Mouse (Mus musculus) hindbrain, embryonic 15.5 days (tissue): Measurements from ENCODE around the gene Chic2. TPM values are rescaled to one million over a fixed set of nuclear protein-coding genes. Genes with fewer than 3 reads are reported as not detected.

Source experiments
- ATAC-seq: fragments of 200-750 bp; cut with Nextera tagmentation; 2 replicates; pipeline ENCODE4 v1.8.0; 2017; ENCODE audit warnings: low read depth, moderate number of reproducible peaks, moderate TSS enrichment; ENCODE audit not compliant: low FRiP score
- H3K27ac ChIP-seq: fragments of 300-500 bp; sonication (generic); replicated peaks from 2 replicates; pipeline ENCODE4 v1.5.1; 2015; ENCODE audit warnings: mild to moderate bottlenecking, inconsistent platforms
- H3K27me3 ChIP-seq: fragments of 300-500 bp; sonication (generic); 2 replicates; pipeline ENCODE4 v1.6.1; 2015; ENCODE audit warnings: control low read depth, inconsistent platforms
- H3K36me3 ChIP-seq: fragments of 300-500 bp; sonication (generic); 2 replicates; pipeline ENCODE4 v1.6.1; 2015; ENCODE audit warnings: control low read depth, inconsistent platforms
- H3K4me1 ChIP-seq: fragments of 300-500 bp; sonication (generic); replicated peaks from 2 replicates; pipeline ENCODE4 v1.6.1; 2015; ENCODE audit warnings: control low read depth, inconsistent platforms
- H3K4me2 ChIP-seq: fragments of 300-500 bp; sonication (generic); 2 replicates; pipeline ENCODE4 v1.6.1; 2015; ENCODE audit warnings: moderate library complexity, mild to moderate bottlenecking, inconsistent platforms
- H3K4me3 ChIP-seq: fragments of 300-500 bp; sonication (generic); 2 replicates; pipeline ENCODE4 v1.5.1; 2015; ENCODE audit warnings: mild to moderate bottlenecking, inconsistent platforms
- H3K9ac ChIP-seq: fragments of 300-500 bp; sonication (generic); 2 replicates; pipeline ENCODE4 v1.6.1; 2015; ENCODE audit warnings: inconsistent platforms
- H3K9me3 ChIP-seq: fragments of 300-500 bp; sonication (generic); 2 replicates; pipeline ENCODE4 v1.6.1; 2016; ENCODE audit warnings: control low read depth, inconsistent platforms
- WGBS: fragments of 180-500 bp; shearing (Covaris S2); methylation state at CpG from one replicate; pipeline ENCODE4 v1.1.7; 2015; 5-methylcytosine and 5-hydroxymethylcytosine counted together
- polyA plus RNA-seq: library from polyadenylated mRNA; unstranded; fragments of >200 nt; fragmentation: Nextera tagmentation; extraction: Ambion mirVana; gene quantifications from 2 replicates; pipeline ENCODE4 v1.2.1, GENCODE M21; 2015

The Chic2 gene
- polyA plus RNA-seq, 1 experiment from 2014 or later, result 30.0 TPM

- Histone ChIP-seq H3K4me1 (peaks cover 21% of the 10 kb centered on the region), H3K4me3 (peak within 1 kb of the TSS; percentile 34), H3K27ac (no peak within 1 kb of the TSS), H3K4me2 (peak within 1 kb of the TSS; percentile 60), H3K27me3 (peaks cover 91% of the 10 kb centered on the region), H3K9ac (no peak within 1 kb of the TSS), H3K9me3 (no peaks in the 10 kb centered on the region), H3K36me3 (no peaks in the 10 kb centered on the region)
- ATAC-seq, result peak; percentile 53
- under 1% methylated on average over 41 of the region's 41 CpGs for WGBS
Observed at GRCm38 (mm10) chr5:75075383-75075941, 30.9 kb upstream of the Chic2 start, which contains the start of gene Gsx2. Gsx2 (plus strand) TSS chr5:75075601.

- Histone ChIP-seq H3K36me3 (no peaks in the 10 kb centered on the region), H3K9me3 (no peaks in the 10 kb centered on the region), H3K4me3 (0 out of 2 replicates have a peak overlapping the region, but pooled peaks have one; percentile 34), H3K4me2 (peak overlapping the region; percentile 60), H3K4me1 (peaks cover 27% of the 10 kb centered on the region), H3K9ac (no peak overlapping the region), H3K27ac (no peak overlapping the region), H3K27me3 (peaks cover 91% of the 10 kb centered on the region)
- ATAC-seq, result 0 out of 2 replicates have a peak, but pooled peaks have one; percentile 2
- 8% methylated on average over 15 of the region's 15 CpGs for WGBS
Observed at GRCm38 (mm10) chr5:75074537-75075382, 30.2 kb upstream of the Chic2 start.

GRCm38 (mm10) chr5:75074132-75074531 is 29.6 kb upstream of the Chic2 start:
- Histone ChIP-seq H3K9me3 (no peaks in the 10 kb centered on the region), H3K4me2 (no peak overlapping the region), H3K9ac (no peak overlapping the region), H3K27ac (no peak overlapping the region), H3K27me3 (peaks cover 89% of the 10 kb centered on the region), H3K4me1 (peaks cover 27% of the 10 kb centered on the region), H3K36me3 (no peaks in the 10 kb centered on the region), H3K4me3 (no peak overlapping the region)
- 3% methylated on average over 4 of the region's 4 CpGs for WGBS
- ATAC-seq, result no peak

- Histone ChIP-seq H3K4me1 (peaks cover 27% of the 10 kb centered on the region), H3K4me2 (no peak overlapping the region), H3K36me3 (no peaks in the 10 kb centered on the region), H3K9me3 (no peaks in the 10 kb centered on the region), H3K4me3 (no peak overlapping the region), H3K27me3 (peaks cover 89% of the 10 kb centered on the region), H3K27ac (no peak overlapping the region), H3K9ac (no peak overlapping the region)
- 19% methylated on average over 3 of the region's 3 CpGs for WGBS
- ATAC-seq, result no peak
Observed at GRCm38 (mm10) chr5:75073684-75074083, 29.1 kb upstream of the Chic2 start.

- Histone ChIP-seq H3K4me1 (peaks cover 27% of the 10 kb centered on the region), H3K27me3 (peaks cover 89% of the 10 kb centered on the region), H3K9me3 (no peaks in the 10 kb centered on the region)
Observed at GRCm38 (mm10) chr5:75073167-75073566, 28.6 kb upstream of the Chic2 start.

GRCm38 (mm10) chr5:75072532-75072931 is 28.0 kb upstream of the Chic2 start:
- Histone ChIP-seq H3K9me3 (no peaks in the 10 kb centered on the region), H3K9ac (no peak overlapping the region), H3K36me3 (no peaks in the 10 kb centered on the region), H3K4me2 (no peak overlapping the region), H3K4me3 (no peak overlapping the region), H3K4me1 (peaks cover 29% of the 10 kb centered on the region), H3K27ac (no peak overlapping the region), H3K27me3 (peaks cover 91% of the 10 kb centered on the region)
- 5% methylated on average over 4 of the region's 4 CpGs for WGBS
- ATAC-seq, result no peak

More at GRCm38 (mm10) chr5:75073167-75073566, 28.6 kb upstream of the Chic2 start:
- WGBS, result 19% methylated on average over 1 of the region's 1 CpGs
- Histone ChIP-seq H3K27ac (no peak overlapping the region), H3K4me2 (no peak overlapping the region), H3K9ac (no peak overlapping the region), H3K4me3 (no peak overlapping the region), H3K36me3 (no peaks in the 10 kb centered on the region)
- no peak for ATAC-seq

GRCm38 (mm10) chr5:75071951-75072350 is 27.4 kb upstream of the Chic2 start:
- Histone ChIP-seq H3K4me2 (no peak overlapping the region), H3K9me3 (no peaks in the 10 kb centered on the region), H3K36me3 (no peaks in the 10 kb centered on the region), H3K9ac (no peak overlapping the region), H3K4me3 (no peak overlapping the region), H3K4me1 (peaks cover 35% of the 10 kb centered on the region), H3K27ac (no peak overlapping the region), H3K27me3 (peaks cover 91% of the 10 kb centered on the region)
- no peak for ATAC-seq
- WGBS, result under 1% methylated on average over 10 of the region's 10 CpGs

GRCm38 (mm10) chr5:75070656-75071375 is 26.2 kb upstream of the Chic2 start:
- Histone ChIP-seq H3K4me3 (no peak overlapping the region), H3K27ac (no peak overlapping the region), H3K9me3 (no peaks in the 10 kb centered on the region), H3K4me2 (peak overlapping the region; percentile 22), H3K4me1 (peaks cover 33% of the 10 kb centered on the region), H3K36me3 (no peaks in the 10 kb centered on the region), H3K27me3 (peaks cover 88% of the 10 kb centered on the region), H3K9ac (no peak overlapping the region)
- 1% methylated on average over 23 of the region's 23 CpGs for WGBS
- ATAC-seq, result no peak

GRCm38 (mm10) chr5:75070132-75070531 is 25.6 kb upstream of the Chic2 start:
- Histone ChIP-seq H3K36me3 (no peaks in the 10 kb centered on the region), H3K27ac (no peak overlapping the region), H3K9me3 (no peaks in the 10 kb centered on the region), H3K4me1 (peaks cover 26% of the 10 kb centered on the region), H3K27me3 (peaks cover 87% of the 10 kb centered on the region), H3K9ac (no peak overlapping the region), H3K4me2 (0 out of 2 replicates have a peak overlapping the region, but pooled peaks have one; percentile 1), H3K4me3 (no peak overlapping the region)
- ATAC-seq, result no peak
- 5% methylated on average over 13 of the region's 13 CpGs for WGBS

- Histone ChIP-seq H3K4me1 (peaks cover 24% of the 10 kb centered on the region), H3K4me2 (peak overlapping the region; percentile 71), H3K4me3 (peak overlapping the region; percentile 47), H3K27ac (no peak overlapping the region), H3K9ac (peak overlapping the region; percentile 35; the same call in 1 of the 2 replicates), H3K27me3 (peaks cover 69% of the 10 kb centered on the region), H3K9me3 (no peaks in the 10 kb centered on the region), H3K36me3 (no peaks in the 10 kb centered on the region)
- peak; percentile 85 for ATAC-seq
- under 1% methylated on average over 30 of the region's 30 CpGs for WGBS
Observed at GRCm38 (mm10) chr5:75067125-75067756, 22.7 kb upstream of the Chic2 start.

GRCm38 (mm10) chr5:75066715-75067114 is 22.1 kb upstream of the Chic2 start:
- peak overlapping the region; percentile 47 for H3K4me3 ChIP-seq
- no peak overlapping the region for H3K9ac ChIP-seq
- peak overlapping the region; percentile 71 for H3K4me2 ChIP-seq
- 5% methylated on average over 6 of the region's 10 CpGs for WGBS
- ATAC-seq, result no peak
- no peaks in the 10 kb centered on the region for H3K9me3 ChIP-seq
- peaks cover 24% of the 10 kb centered on the region for H3K4me1 ChIP-seq
- H3K27ac ChIP-seq, result no peak overlapping the region
- no peaks in the 10 kb centered on the region for H3K36me3 ChIP-seq
- H3K27me3 ChIP-seq, result peaks cover 66% of the 10 kb centered on the region
